7 mouse cellular contexts compared by ENCODE assay signal in genomic region chr2:125659823-125660536, GRCm38 (mm10). TPM values are rescaled to one million over a fixed set of nuclear protein-coding genes. Genes with fewer than 3 reads are reported as not detected.
DNase-seq lines count a peak whose midpoint lies in the region; ATAC-seq and TF ChIP-seq lines count a peak whose summit lies in the region.

No protein-coding gene starts in this region.

- 0 out of 2 replicates have a peak, but pooled peaks cover 2% of the 10 kb centered on the region for H3K4me1 ChIP-seq in forebrain, embryonic 11.5 days (replicated peaks; ENCODE audit: control insufficient read depth, insufficient read depth, low read length)

- peak; percentile 91 for TF ChIP-seq CTCF in layer of hippocampus, adult 2 months (conservative IDR thresholded peaks at IDR 0.05)

- H3K27ac ChIP-seq in forebrain, embryonic 11.5 days (ENCODE audit: low read depth, low read length), result no peak overlapping the region
- H3K27ac ChIP-seq in layer of hippocampus, adult 2 months, result no peak overlapping the region

- WGBS in forebrain, embryonic 11.5 days, result 17% methylated on average over 10 of the region's 10 CpGs

- ATAC-seq in forebrain, embryonic 11.5 days (replicated peaks; ENCODE audit: low FRiP score), result peak; percentile 54
- ATAC-seq in hematopoietic stem cell, adult 5-6 weeks (replicated peaks in 1 of 2; ENCODE audit: insufficient read depth in 1 of 2, low FRiP score in 2 of 2, low TSS enrichment in 1 of 2, low read depth in 1 of 2, poor library complexity in 2 of 2, severe bottlenecking in 2 of 2), result peak; percentile 89 to 92

- no peaks in the 10 kb centered on the region for H3K36me3 ChIP-seq in forebrain, embryonic 11.5 days (ENCODE audit: control insufficient read depth, insufficient read depth, low read length)

- H3K9ac ChIP-seq in forebrain, embryonic 11.5 days (ENCODE audit: low read length), result peak overlapping the region; percentile 27; the same call in 1 of the 2 replicates

- H3K4me3 ChIP-seq in forebrain, embryonic 11.5 days (ENCODE audit: low read depth, low read length), result no peak overlapping the region; the same call in 1 of the 2 replicates
- peak overlapping the region; percentile 5; the same call in 1 of the 2 replicates for H3K4me3 ChIP-seq in layer of hippocampus, adult 2 months

- H3K4me2 ChIP-seq in forebrain, embryonic 11.5 days (ENCODE audit: low read depth, low read length, severe bottlenecking), result peak overlapping the region; percentile 39; the same call in 1 of the 2 replicates

- no peaks in the 10 kb centered on the region for H3K27me3 ChIP-seq in forebrain, embryonic 11.5 days (ENCODE audit: control insufficient read depth, insufficient read depth, low read length)

- H3K9me3 ChIP-seq in forebrain, embryonic 11.5 days (ENCODE audit: control insufficient read depth, low read length), result no peaks in the 10 kb centered on the region

- peak; percentile 89 for DNase-seq in NIH3T3 (ENCODE audit: low read depth)
- DNase-seq in c-Kit-positive CD71-positive TER-119-positive erythroid progenitor cells, embryonic 14.5 days (ENCODE audit: low spot score), result peak; percentile 74
- peak; percentile 75 for DNase-seq in forebrain, embryonic 11.5 days (ENCODE audit: low spot score)
- peak; percentile 71 to 89 for DNase-seq in layer of hippocampus, adult 2 months (ENCODE audit: low spot score in 2 of 2)
- peak; percentile 83 for DNase-seq in lung, postnatal 10 days
- peak; percentile 61 for DNase-seq in retina, postnatal 7 days (ENCODE audit: low read depth, low spot score)

RNA-seq across cellular contexts. Expression of gene Eid1, which starts 12.9 kb away (rescaled TPM):
- polyA plus RNA-seq in forebrain, embryonic 11.5 days (2014; fragmentation: Nextera tagmentation; extraction: Ambion mirVana), result 252 TPM in 2 replicates
- 228 and 229 TPM in 2 replicates for total RNA-seq in hematopoietic stem cell, adult 5-6 weeks (2017)
- total RNA-seq in layer of hippocampus, adult 2 months (2021), result 100 to 1,000 TPM; 246 to 261 TPM

RNA-seq across cellular contexts. Expression of gene Cep152, which starts 35.1 kb away (rescaled TPM):
- 12.8 and 13.1 TPM in 2 replicates for polyA plus RNA-seq in forebrain, embryonic 11.5 days (2014; fragmentation: Nextera tagmentation; extraction: Ambion mirVana)
- total RNA-seq in hematopoietic stem cell, adult 5-6 weeks (2017), result 19.8 and 20.1 TPM in 2 replicates
- 1 to 10 TPM; 3.2 to 4.1 TPM for total RNA-seq in layer of hippocampus, adult 2 months (2021)
